Comparison of ENCODE assay signal across 13 mouse cellular contexts in genomic region chr11:67604481-67604880, GRCm38 (mm10).
DNase-seq lines count a peak whose midpoint lies in the region; ATAC-seq and TF ChIP-seq lines count a peak whose summit lies in the region.
"Had no signal": no experiment of that assay in that cellular context is flagged by ENCODE, and none has a peak within 500 bp of the region (broad histone marks: within the 10 kb centered on the region; RNA-seq: fewer than 3 reads in every experiment).

No protein-coding gene starts in this region.

- no peak overlapping the region for H3K9ac ChIP-seq in liver, postnatal 0 days (replicated peaks)
- no peak overlapping the region for H3K9ac ChIP-seq in liver, embryonic 11.5 days (ENCODE audit: low read depth, low read length)
- no peak overlapping the region for H3K9ac ChIP-seq in MEL (ENCODE audit: control insufficient read depth, low read depth, low read length, poor library complexity, severe bottlenecking)
- no peak overlapping the region for H3K9ac ChIP-seq in hindbrain, embryonic 11.5 days (ENCODE audit: low read depth, low read length)
- H3K9ac ChIP-seq: liver, embryonic 14.5 days had no signal

- WGBS in liver, postnatal 0 days (ENCODE audit: insufficient replicate concordance), result 28% methylated on average over 2 of the region's 2 CpGs
- 47% methylated on average over 2 of the region's 2 CpGs for WGBS in liver, embryonic 11.5 days
- 71% methylated on average over 2 of the region's 2 CpGs for WGBS in hindbrain, embryonic 11.5 days

- TF ChIP-seq POLR2A in MEL (IDR thresholded peaks at IDR 0.05; ENCODE audit: control insufficient read depth in 1 of 2, insufficient read depth in 1 of 2, low read depth in 1 of 2, low read length in 2 of 2, poor library complexity in 1 of 2), result no peak

- no peak for TF ChIP-seq CTCF in liver, postnatal 0 days (IDR thresholded peaks at IDR 0.05; ENCODE audit: low read depth)
- TF ChIP-seq CTCF in MEL (IDR thresholded peaks at IDR 0.05 in 2 of 3, conservative IDR thresholded peaks at IDR 0.05 in 1 of 3; ENCODE audit: control insufficient read depth in 1 of 3, insufficient read depth in 1 of 3, low read depth in 2 of 3, low read length in 3 of 3, poor library complexity in 1 of 3, severe bottlenecking in 1 of 3), result no peak

- H3K79me2 ChIP-seq in MEL (ENCODE audit: control insufficient read depth, insufficient read depth, low read length, poor library complexity), result no peaks in the 10 kb centered on the region

- no peak overlapping the region for H3K4me3 ChIP-seq in liver, postnatal 0 days (ENCODE audit: low read depth, low read length)
- no peak overlapping the region for H3K4me3 ChIP-seq in liver, embryonic 11.5 days (ENCODE audit: low read depth, low read length)
- H3K4me3 ChIP-seq in MEL (ENCODE audit: control insufficient read depth in 1 of 2, insufficient read depth in 1 of 2, low read depth in 2 of 2, low read length in 2 of 2), result no peak overlapping the region
- H3K4me3 ChIP-seq in hindbrain, embryonic 11.5 days (ENCODE audit: low read depth, low read length), result no peak overlapping the region
- H3K4me3 ChIP-seq: heart, adult 2 months; midbrain, embryonic 10.5 days had no signal

- no peak for TF ChIP-seq EP300 in liver, postnatal 0 days (IDR thresholded peaks at IDR 0.05; ENCODE audit: low read depth)
- no peak for TF ChIP-seq EP300 in MEL (IDR thresholded peaks at IDR 0.05; ENCODE audit: low read depth in 1 of 2, low read length in 2 of 2)

- H3K4me1 ChIP-seq in liver, postnatal 0 days (ENCODE audit: insufficient read depth), result no peaks in the 10 kb centered on the region
- H3K4me1 ChIP-seq in liver, embryonic 11.5 days (replicated peaks; ENCODE audit: control insufficient read depth, insufficient read depth, low read length), result peaks cover 3% of the 10 kb centered on the region; the same call in 1 of the 2 replicates
- H3K4me1 ChIP-seq in MEL (ENCODE audit: control insufficient read depth in 1 of 2, insufficient read depth in 2 of 2, low read length in 2 of 2), result 0 out of 4 replicates have a peak, but pooled peaks cover 0 to 3% of the 10 kb centered on the region in 2 experiments
- H3K4me1 ChIP-seq in hindbrain, embryonic 11.5 days (replicated peaks; ENCODE audit: control insufficient read depth, insufficient read depth, low read length), result peaks cover 4% of the 10 kb centered on the region

- ATAC-seq in liver, postnatal 0 days, result peak; percentile 29; the same call in 1 of the 2 replicates
- ATAC-seq in liver, embryonic 11.5 days (replicated peaks; ENCODE audit: low FRiP score), result no peak
- peak; percentile 83 for ATAC-seq in granulocyte monocyte progenitor cell, adult 5-6 weeks (replicated peaks; ENCODE audit: poor library complexity, severe bottlenecking)
- ATAC-seq in hindbrain, embryonic 11.5 days (ENCODE audit: low FRiP score), result no peak

- TF ChIP-seq RAD21 in MEL (IDR thresholded peaks at IDR 0.05; ENCODE audit: low read depth, low read length), result no peak

- no peak overlapping the region for H3K4me2 ChIP-seq in liver, postnatal 0 days (ENCODE audit: low read depth, low read length)
- no peak overlapping the region for H3K4me2 ChIP-seq in liver, embryonic 11.5 days
- H3K4me2 ChIP-seq in hindbrain, embryonic 11.5 days (replicated peaks; ENCODE audit: low read depth, low read length), result no peak overlapping the region

- 0 out of 2 replicates have a peak overlapping the region, but pooled peaks have one; percentile 41 for H3K27ac ChIP-seq in liver, postnatal 0 days (ENCODE audit: low read depth)
- no peak overlapping the region for H3K27ac ChIP-seq in liver, embryonic 11.5 days (ENCODE audit: low read depth, low read length)
- H3K27ac ChIP-seq in MEL (ENCODE audit: control insufficient read depth, low read depth, low read length), result no peak overlapping the region
- H3K27ac ChIP-seq in hindbrain, embryonic 11.5 days (ENCODE audit: low read depth, low read length), result no peak overlapping the region
- H3K27ac ChIP-seq: heart, adult 2 months; kidney, postnatal 0 days; liver, embryonic 14.5 days; midbrain, embryonic 10.5 days had no signal

- no peaks in the 10 kb centered on the region for H3K36me3 ChIP-seq in liver, postnatal 0 days (replicated peaks; ENCODE audit: insufficient read depth, low read length)
- H3K36me3 ChIP-seq in liver, embryonic 11.5 days (ENCODE audit: control insufficient read depth, insufficient read depth, low read length), result no peaks in the 10 kb centered on the region
- H3K36me3 ChIP-seq in MEL (ENCODE audit: control insufficient read depth in 1 of 2, insufficient read depth in 2 of 2, low read length in 2 of 2), result no peaks in the 10 kb centered on the region
- no peaks in the 10 kb centered on the region for H3K36me3 ChIP-seq in hindbrain, embryonic 11.5 days (ENCODE audit: control insufficient read depth, insufficient read depth, low read length)
- H3K36me3 ChIP-seq: midbrain, embryonic 10.5 days had no signal

- H3K27me3 ChIP-seq in liver, postnatal 0 days (ENCODE audit: insufficient read depth, low read length), result no peaks in the 10 kb centered on the region
- H3K27me3 ChIP-seq in liver, embryonic 11.5 days (replicated peaks; ENCODE audit: control insufficient read depth, insufficient read depth, low read length), result no peaks in the 10 kb centered on the region
- no peaks in the 10 kb centered on the region for H3K27me3 ChIP-seq in MEL (ENCODE audit: control insufficient read depth in 1 of 2, insufficient read depth in 2 of 2, low read length in 2 of 2)
- H3K27me3 ChIP-seq in hindbrain, embryonic 11.5 days (ENCODE audit: control insufficient read depth, insufficient read depth, low read length), result no peaks in the 10 kb centered on the region

- no peak for DNase-seq in liver, postnatal 0 days
- no peak for DNase-seq in liver, embryonic 11.5 days (ENCODE audit: low spot score)
- DNase-seq in MEL (ENCODE audit: low read depth, low spot score), result peak; percentile 34
- DNase-seq in spleen, adult 18-20 months, result peak; percentile 9 to 14
- no peak for DNase-seq in hindbrain, embryonic 11.5 days (ENCODE audit: low spot score)
- DNase-seq in ovary, postnatal 14 days (ENCODE audit: low spot score), result no peak
- DNase-seq: adrenal gland, postnatal 36 days; cerebellum, adult 11-12 months had no signal

- H3K9me3 ChIP-seq in liver, postnatal 0 days (ENCODE audit: low read length), result no peaks in the 10 kb centered on the region
- no peaks in the 10 kb centered on the region for H3K9me3 ChIP-seq in liver, embryonic 11.5 days (ENCODE audit: control insufficient read depth, low read length)
- no peaks in the 10 kb centered on the region for H3K9me3 ChIP-seq in MEL (replicated peaks; ENCODE audit: insufficient read depth, low read length)
- no peaks in the 10 kb centered on the region for H3K9me3 ChIP-seq in hindbrain, embryonic 11.5 days (ENCODE audit: control insufficient read depth, low read length)
- H3K9me3 ChIP-seq: midbrain, embryonic 10.5 days had no signal

TF ChIP-seq in MEL, 35 proteins besides CTCF, POLR2A, EP300 and RAD21:
- no peak for TF ChIP-seq MYC (IDR thresholded peaks at IDR 0.05; ENCODE audit: low read depth, low read length)
- no peak for TF ChIP-seq ZMIZ1 (IDR thresholded peaks at IDR 0.05; ENCODE audit: low read depth, low read length)
- no peak for TF ChIP-seq ZC3H11A (IDR thresholded peaks at IDR 0.05; ENCODE audit: low read depth, low read length)
- no peak for TF ChIP-seq MAX (IDR thresholded peaks at IDR 0.05; ENCODE audit: low read length)
- no peak for TF ChIP-seq KAT2A (conservative IDR thresholded peaks at IDR 0.05; ENCODE audit: low read depth, low read length)
- TF ChIP-seq NELFE (IDR thresholded peaks at IDR 0.05; ENCODE audit: low read depth, low read length), result no peak
- no peak for TF ChIP-seq TBP (IDR thresholded peaks at IDR 0.05; ENCODE audit: low read depth, low read length)
- TF ChIP-seq SIN3A (IDR thresholded peaks at IDR 0.05; ENCODE audit: low read length), result no peak
- TF ChIP-seq ETS1 (IDR thresholded peaks at IDR 0.05; ENCODE audit: low read depth, low read length), result no peak
- no peak for TF ChIP-seq NRF1 (IDR thresholded peaks at IDR 0.05; ENCODE audit: insufficient read depth, low read depth, low read length, poor library complexity, severe bottlenecking)
- TF ChIP-seq MXI1 (IDR thresholded peaks at IDR 0.05; ENCODE audit: low read depth, low read length), result no peak
- no peak for TF ChIP-seq JUND (IDR thresholded peaks at IDR 0.05; ENCODE audit: low read depth, low read length)

Comparison
In these comparisons a context has a peak if more than half of its experiments do, and no peak if none do; other contexts are left out.
1. ATAC-seq: peak in liver, postnatal 0 days (single experiment) and granulocyte monocyte progenitor cell, adult 5-6 weeks (single experiment); none in liver, embryonic 11.5 days (single experiment) and hindbrain, embryonic 11.5 days (single experiment).
2. DNase-seq: peak in MEL (single experiment) and spleen, adult 18-20 months (2 of 2); none in liver, postnatal 0 days (single experiment), liver, embryonic 11.5 days (single experiment), hindbrain, embryonic 11.5 days (single experiment) and ovary, postnatal 14 days (single experiment).